Comparison of ENCODE assay signal across 7 mouse cellular contexts in the genomic region with DNA sequence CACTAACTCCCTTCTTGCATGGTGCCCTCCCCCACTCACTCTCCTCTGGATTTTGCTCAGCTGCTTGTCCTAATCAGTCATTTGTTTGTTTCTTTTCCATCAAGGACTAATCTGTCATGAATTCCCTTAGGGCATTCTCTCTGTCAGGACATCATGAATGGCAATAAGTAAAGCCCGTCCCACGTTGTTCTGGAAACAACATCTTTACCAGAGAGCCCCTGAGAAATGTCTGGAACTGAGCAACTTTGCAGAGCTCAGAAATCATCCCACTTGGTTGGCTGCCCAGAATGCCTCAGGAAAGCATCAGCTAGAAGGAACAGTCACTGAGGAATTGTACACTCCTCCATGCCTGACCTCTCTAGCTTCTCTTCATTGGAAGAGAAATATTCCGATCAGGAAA. TPM values are rescaled to one million over a fixed set of nuclear protein-coding genes. Genes with fewer than 3 reads are reported as not detected.
DNase-seq lines count a peak whose midpoint lies in the region; ATAC-seq lines count a peak whose summit lies in the region.

No protein-coding gene starts in this region.

- no peaks in the 10 kb centered on the region for H3K27me3 ChIP-seq in midbrain, embryonic 13.5 days
- H3K27me3 ChIP-seq in midbrain, embryonic 10.5 days (ENCODE audit: low read depth, poor library complexity, severe bottlenecking): no peaks in the 10 kb centered on the region
- H3K27me3 ChIP-seq in forebrain, embryonic 13.5 days: no peaks in the 10 kb centered on the region
- H3K27me3 ChIP-seq in heart, embryonic 14.5 days (ENCODE audit: control insufficient read depth, insufficient read depth, low read length): no peaks in the 10 kb centered on the region
- no peaks in the 10 kb centered on the region for H3K27me3 ChIP-seq in midbrain, embryonic 16.5 days (ENCODE audit: control insufficient read depth, insufficient read depth, low read depth, low read length)

- no peak overlapping the region for H3K4me2 ChIP-seq in midbrain, embryonic 13.5 days (replicated peaks)
- H3K4me2 ChIP-seq in forebrain, embryonic 13.5 days: peak overlapping the region; percentile 41
- 0 out of 2 replicates have a peak overlapping the region, but pooled peaks have one; percentile 12 for H3K4me2 ChIP-seq in heart, embryonic 14.5 days (ENCODE audit: low read length)
- no peak overlapping the region for H3K4me2 ChIP-seq in midbrain, embryonic 16.5 days (ENCODE audit: low read length)

- peak; percentile 40; the same call in 1 of the 2 replicates for ATAC-seq in midbrain, embryonic 13.5 days
- peak; percentile 83 for ATAC-seq in forebrain, embryonic 13.5 days
- peak; percentile 50; the same call in 1 of the 2 replicates for ATAC-seq in heart, embryonic 14.5 days (ENCODE audit: insufficient number of reproducible peaks, insufficient read depth, low FRiP score, low read depth)
- peak; percentile 66; the same call in 1 of the 2 replicates for ATAC-seq in midbrain, embryonic 16.5 days

- no peak overlapping the region for H3K4me3 ChIP-seq in midbrain, embryonic 13.5 days (replicated peaks)
- no peak overlapping the region for H3K4me3 ChIP-seq in midbrain, embryonic 10.5 days
- no peak overlapping the region for H3K4me3 ChIP-seq in forebrain, embryonic 13.5 days
- no peak overlapping the region for H3K4me3 ChIP-seq in heart, embryonic 14.5 days (ENCODE audit: control insufficient read depth in 1 of 2, insufficient read depth in 1 of 2, low read depth in 1 of 2, low read length in 2 of 2)
- H3K4me3 ChIP-seq in midbrain, embryonic 16.5 days (ENCODE audit: low read depth, low read length): no peak overlapping the region

- no peak overlapping the region for H3K27ac ChIP-seq in midbrain, embryonic 13.5 days
- no peak overlapping the region for H3K27ac ChIP-seq in midbrain, embryonic 10.5 days (replicated peaks)
- H3K27ac ChIP-seq in forebrain, embryonic 13.5 days: peak overlapping the region; percentile 74
- peak overlapping the region in 1 of 2 experiments; percentile 55; a peak in 1 of 4 replicates for H3K27ac ChIP-seq in heart, embryonic 14.5 days (replicated peaks in 1 of 2; ENCODE audit: control insufficient read depth in 1 of 2, insufficient read depth in 1 of 2, low read depth in 2 of 2, low read length in 2 of 2)
- H3K27ac ChIP-seq in midbrain, embryonic 16.5 days (ENCODE audit: low read length): 0 out of 2 replicates have a peak overlapping the region, but pooled peaks have one; percentile 7

- no peaks in the 10 kb centered on the region for H3K9me3 ChIP-seq in midbrain, embryonic 13.5 days
- no peaks in the 10 kb centered on the region for H3K9me3 ChIP-seq in midbrain, embryonic 10.5 days (replicated peaks)
- no peaks in the 10 kb centered on the region for H3K9me3 ChIP-seq in forebrain, embryonic 13.5 days (replicated peaks)
- no peaks in the 10 kb centered on the region for H3K9me3 ChIP-seq in heart, embryonic 14.5 days (ENCODE audit: control insufficient read depth, low read length)
- no peaks in the 10 kb centered on the region for H3K9me3 ChIP-seq in midbrain, embryonic 16.5 days (replicated peaks; ENCODE audit: control insufficient read depth, low read length, poor library complexity, severe bottlenecking)

- H3K4me1 ChIP-seq in midbrain, embryonic 13.5 days (replicated peaks): peaks cover 16% of the 10 kb centered on the region
- H3K4me1 ChIP-seq in midbrain, embryonic 10.5 days: peaks cover 16% of the 10 kb centered on the region
- peaks cover 22% of the 10 kb centered on the region for H3K4me1 ChIP-seq in forebrain, embryonic 13.5 days
- H3K4me1 ChIP-seq in heart, embryonic 14.5 days (ENCODE audit: control insufficient read depth in 2 of 2, insufficient read depth in 2 of 2, low read length in 2 of 2): no peaks in the 10 kb centered on the region
- peaks cover 6% of the 10 kb centered on the region; the same call in 1 of the 2 replicates for H3K4me1 ChIP-seq in midbrain, embryonic 16.5 days (ENCODE audit: control insufficient read depth, insufficient read depth, low read length)

- no peak overlapping the region for H3K9ac ChIP-seq in midbrain, embryonic 13.5 days (replicated peaks)
- no peak overlapping the region for H3K9ac ChIP-seq in forebrain, embryonic 13.5 days
- no peak overlapping the region for H3K9ac ChIP-seq in heart, embryonic 14.5 days (ENCODE audit: low read length)
- H3K9ac ChIP-seq in midbrain, embryonic 16.5 days (ENCODE audit: low read depth, low read length): no peak overlapping the region

- no peaks in the 10 kb centered on the region for H3K36me3 ChIP-seq in midbrain, embryonic 13.5 days
- H3K36me3 ChIP-seq in midbrain, embryonic 10.5 days: no peaks in the 10 kb centered on the region
- no peaks in the 10 kb centered on the region for H3K36me3 ChIP-seq in forebrain, embryonic 13.5 days (ENCODE audit: poor library complexity, severe bottlenecking)
- no peaks in the 10 kb centered on the region for H3K36me3 ChIP-seq in heart, embryonic 14.5 days (ENCODE audit: control insufficient read depth, insufficient read depth, low read length)
- no peaks in the 10 kb centered on the region for H3K36me3 ChIP-seq in midbrain, embryonic 16.5 days (ENCODE audit: control insufficient read depth, insufficient read depth, low read length)

- WGBS in midbrain, embryonic 13.5 days: 33% methylated on average over 3 of the region's 3 CpGs
- 55% methylated on average over 3 of the region's 3 CpGs for WGBS in midbrain, embryonic 10.5 days
- 29% methylated on average over 3 of the region's 3 CpGs for WGBS in forebrain, embryonic 13.5 days
- WGBS in heart, embryonic 14.5 days: 35% methylated on average over 3 of the region's 3 CpGs
- 28% methylated on average over 3 of the region's 3 CpGs for WGBS in midbrain, embryonic 16.5 days

- no peak for DNase-seq in midbrain, embryonic 10.5 days (ENCODE audit: low spot score)
- DNase-seq in liver: no peak
- no peak for DNase-seq in layer of hippocampus, adult 11-12 months (ENCODE audit: low spot score)

RNA-seq across cellular contexts. Expression of gene Cers6, which starts 55.4 kb away (rescaled TPM):
- 47.1 and 54.5 TPM in 2 replicates for polyA plus RNA-seq in midbrain, embryonic 13.5 days (2015; fragmentation: Nextera tagmentation; extraction: Ambion mirVana)
- polyA plus RNA-seq in midbrain, embryonic 10.5 days (2016; fragmentation: Nextera tagmentation; extraction: Ambion mirVana): 18.7 and 21.5 TPM in 2 replicates
- 36.7 and 40.1 TPM in 2 replicates for polyA plus RNA-seq in forebrain, embryonic 13.5 days (2015; fragmentation: Nextera tagmentation; extraction: Ambion mirVana)
- polyA plus RNA-seq in heart, embryonic 14.5 days (2014; fragmentation: Nextera tagmentation; extraction: Ambion mirVana): 32.0 and 34.4 TPM in 2 replicates
- 55.3 and 66.0 TPM in 2 replicates for polyA plus RNA-seq in midbrain, embryonic 16.5 days (2015; fragmentation: Nextera tagmentation; extraction: Ambion mirVana)

Comparison
In these comparisons a context has a peak if more than half of its experiments do, and no peak if none do; other contexts are left out.
1. H3K27ac ChIP-seq: peak in forebrain, embryonic 13.5 days (single experiment) and midbrain, embryonic 16.5 days (single experiment); none in midbrain, embryonic 13.5 days (single experiment) and midbrain, embryonic 10.5 days (single experiment).
2. H3K4me2 ChIP-seq: peak in forebrain, embryonic 13.5 days (single experiment) and heart, embryonic 14.5 days (single experiment); none in midbrain, embryonic 13.5 days (single experiment) and midbrain, embryonic 16.5 days (single experiment).
3. Peak in every context shown above with its lines, with median percentiles within 50 percentile points of each other: ATAC-seq.